10 mouse cellular contexts compared by ENCODE assay signal in the genomic region with DNA sequence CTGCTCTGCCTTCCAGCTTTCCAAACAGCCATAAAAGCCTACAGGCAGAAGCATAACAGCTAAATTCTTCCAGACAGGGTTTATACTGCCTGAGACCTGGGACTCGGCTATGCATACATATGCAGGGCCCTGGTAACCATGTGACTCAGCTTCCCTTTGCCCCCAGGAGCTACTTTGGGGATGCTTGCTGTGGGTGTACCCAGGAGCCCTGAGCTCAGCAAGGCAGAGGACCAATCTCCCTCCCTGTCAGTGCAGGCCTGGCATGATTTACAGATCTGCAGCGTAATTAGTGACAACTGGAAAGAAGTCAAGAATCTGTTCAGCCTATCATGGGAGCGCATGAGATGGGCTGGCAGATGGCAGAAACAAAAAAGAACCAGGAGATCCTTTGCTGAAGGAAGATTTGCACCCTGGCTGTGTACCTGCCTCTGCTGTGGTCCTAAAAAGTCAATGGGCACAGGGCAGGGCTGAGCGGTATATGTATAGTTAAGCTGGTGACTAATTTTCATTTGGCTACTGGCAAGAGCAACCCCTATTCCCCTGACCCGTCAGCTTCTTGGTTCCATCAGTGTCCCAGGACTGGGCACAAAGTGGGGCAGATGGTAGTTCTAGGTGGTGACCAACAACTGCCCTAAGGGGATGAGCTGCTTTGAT.
DNase-seq lines count a peak whose midpoint lies in the region; ATAC-seq lines count a peak whose summit lies in the region.
"Had no signal": no experiment of that assay in that cellular context is flagged by ENCODE, and none has a peak within 500 bp of the region (broad histone marks: within the 10 kb centered on the region; RNA-seq: fewer than 3 reads in every experiment).

No protein-coding gene starts in this region.

- H3K36me3 ChIP-seq in midbrain, embryonic 14.5 days (ENCODE audit: control insufficient read depth, insufficient read depth, low read length): no peaks in the 10 kb centered on the region
- no peaks in the 10 kb centered on the region for H3K36me3 ChIP-seq in midbrain, embryonic 10.5 days
- no peaks in the 10 kb centered on the region for H3K36me3 ChIP-seq in neural tube, embryonic 14.5 days (ENCODE audit: control insufficient read depth, insufficient read depth, low read length)
- H3K36me3 ChIP-seq in kidney, embryonic 14.5 days (ENCODE audit: control insufficient read depth, insufficient read depth, low read length): no peaks in the 10 kb centered on the region

- H3K27ac ChIP-seq in midbrain, embryonic 14.5 days (replicated peaks; ENCODE audit: low read depth, low read length): no peak overlapping the region
- no peak overlapping the region for H3K27ac ChIP-seq in midbrain, embryonic 10.5 days (replicated peaks)
- no peak overlapping the region for H3K27ac ChIP-seq in neural tube, embryonic 14.5 days (ENCODE audit: low read depth, low read length)
- H3K27ac ChIP-seq in kidney, embryonic 14.5 days (ENCODE audit: low read depth, low read length): no peak overlapping the region

- H3K4me1 ChIP-seq in midbrain, embryonic 14.5 days (ENCODE audit: control insufficient read depth, insufficient read depth, low read length): 0 out of 2 replicates have a peak, but pooled peaks cover 4% of the 10 kb centered on the region
- 0 out of 2 replicates have a peak, but pooled peaks cover 7% of the 10 kb centered on the region for H3K4me1 ChIP-seq in midbrain, embryonic 10.5 days
- H3K4me1 ChIP-seq in neural tube, embryonic 14.5 days (ENCODE audit: control insufficient read depth, insufficient read depth, low read length): peaks cover 7% of the 10 kb centered on the region; the same call in 1 of the 2 replicates
- no peaks in the 10 kb centered on the region for H3K4me1 ChIP-seq in kidney, embryonic 14.5 days (ENCODE audit: control insufficient read depth, insufficient read depth, low read length)

- H3K27me3 ChIP-seq in midbrain, embryonic 14.5 days (ENCODE audit: control insufficient read depth, insufficient read depth, low read length): no peaks in the 10 kb centered on the region
- no peaks in the 10 kb centered on the region for H3K27me3 ChIP-seq in midbrain, embryonic 10.5 days (ENCODE audit: low read depth, poor library complexity, severe bottlenecking)
- H3K27me3 ChIP-seq in neural tube, embryonic 14.5 days (ENCODE audit: control insufficient read depth, insufficient read depth, low read length): no peaks in the 10 kb centered on the region
- no peaks in the 10 kb centered on the region for H3K27me3 ChIP-seq in kidney, embryonic 14.5 days (ENCODE audit: control insufficient read depth, insufficient read depth, low read length)

- H3K4me2 ChIP-seq in midbrain, embryonic 14.5 days (ENCODE audit: low read length): no peak overlapping the region
- no peak overlapping the region for H3K4me2 ChIP-seq in neural tube, embryonic 14.5 days (ENCODE audit: low read depth, low read length)
- no peak overlapping the region for H3K4me2 ChIP-seq in kidney, embryonic 14.5 days (replicated peaks; ENCODE audit: low read depth, low read length)

- DNase-seq in midbrain, embryonic 14.5 days: peak; percentile 19
- DNase-seq in midbrain, embryonic 10.5 days (ENCODE audit: low spot score): no peak
- peak; percentile 91 for DNase-seq in cerebellum, adult 9-11 months
- peak; percentile 63 to 82 for DNase-seq in layer of hippocampus, adult 18-20 months (ENCODE audit: low spot score in 2 of 2)
- no peak for DNase-seq in natural killer cell, adult 2 months (ENCODE audit: low spot score in 2 of 2)
- DNase-seq in gastrocnemius, postnatal 25 days: no peak
- DNase-seq: adrenal gland, postnatal 36 days; lung, postnatal 14 days had no signal

- ATAC-seq in midbrain, embryonic 14.5 days (ENCODE audit: low FRiP score, low TSS enrichment): no peak
- peak; percentile 58; the same call in 1 of the 2 replicates for ATAC-seq in neural tube, embryonic 14.5 days (ENCODE audit: low read depth)
- ATAC-seq in kidney, embryonic 14.5 days (ENCODE audit: low FRiP score, low TSS enrichment): no peak

- no peak overlapping the region for H3K9ac ChIP-seq in midbrain, embryonic 14.5 days (replicated peaks; ENCODE audit: low read length)
- no peak overlapping the region for H3K9ac ChIP-seq in neural tube, embryonic 14.5 days (replicated peaks; ENCODE audit: low read depth, low read length)
- no peak overlapping the region for H3K9ac ChIP-seq in kidney, embryonic 14.5 days (ENCODE audit: low read depth, low read length)

- WGBS in midbrain, embryonic 14.5 days: 82% methylated on average over 5 of the region's 5 CpGs
- WGBS in midbrain, embryonic 10.5 days: 95% methylated on average over 5 of the region's 5 CpGs
- 61% methylated on average over 5 of the region's 5 CpGs for WGBS in neural tube, embryonic 14.5 days
- 84% methylated on average over 5 of the region's 5 CpGs for WGBS in kidney, embryonic 14.5 days

- no peak overlapping the region for H3K4me3 ChIP-seq in midbrain, embryonic 14.5 days (replicated peaks; ENCODE audit: low read depth, low read length)
- H3K4me3 ChIP-seq in midbrain, embryonic 10.5 days: no peak overlapping the region
- H3K4me3 ChIP-seq in neural tube, embryonic 14.5 days (ENCODE audit: low read depth, low read length): no peak overlapping the region
- H3K4me3 ChIP-seq in kidney, embryonic 14.5 days (ENCODE audit: low read length): no peak overlapping the region

- H3K9me3 ChIP-seq in midbrain, embryonic 14.5 days (ENCODE audit: control insufficient read depth, low read length): no peaks in the 10 kb centered on the region
- H3K9me3 ChIP-seq in midbrain, embryonic 10.5 days (replicated peaks): no peaks in the 10 kb centered on the region
- H3K9me3 ChIP-seq in neural tube, embryonic 14.5 days (ENCODE audit: control insufficient read depth, low read length): no peaks in the 10 kb centered on the region
- no peaks in the 10 kb centered on the region for H3K9me3 ChIP-seq in kidney, embryonic 14.5 days (ENCODE audit: control insufficient read depth, low read length)

Comparison
In these comparisons a context has a peak if more than half of its experiments do, and no peak if none do; other contexts are left out.
1. DNase-seq: peak in midbrain, embryonic 14.5 days (single experiment), cerebellum, adult 9-11 months (single experiment) and layer of hippocampus, adult 18-20 months (2 of 2); none in midbrain, embryonic 10.5 days (single experiment), natural killer cell, adult 2 months (0 of 2) and gastrocnemius, postnatal 25 days (single experiment).